Mouse (Mus musculus) heart, adult 9 months (tissue): ENCODE results near the gene Slc39a3.
"Not testable (repeated sequence)": the region's sequence is repeated elsewhere in the genome, so short reads cannot be mapped to it uniquely, and the experiment has no call there.

ENCODE experiments used
- DNase-seq, 2 experiments: peaks; one replicate each; pipeline ENCODE4 v3.0.0; 2022; ENCODE audit warnings: low spot score in 2 of 2

Gene Slc39a3

GRCm38 (mm10) chr10:81036988-81037580 is at the start of gene Slc39a3:
TSS of gene Slc39a3 (minus strand) at chr10:81037426.
- peak; percentile 99 to 100 for DNase-seq

DNA sequence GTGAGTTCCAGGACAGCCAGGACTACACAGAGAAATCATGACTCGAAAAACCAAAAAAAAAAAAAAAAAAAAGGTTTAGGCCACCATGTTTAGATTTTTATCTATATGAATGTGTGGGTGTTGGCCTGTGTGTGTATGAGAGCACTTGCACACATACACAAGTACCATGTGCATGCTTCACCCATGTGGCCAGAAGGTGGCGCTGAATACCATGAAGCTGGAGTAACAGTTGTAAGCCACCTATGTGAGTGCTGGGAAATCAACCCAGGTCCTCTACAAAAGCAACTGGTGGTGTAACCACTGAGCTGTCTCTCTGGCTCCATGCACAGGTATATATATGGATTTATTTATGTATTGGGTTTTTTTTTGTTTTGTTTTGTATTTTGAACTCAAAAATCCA is 49.8 kb upstream of the Slc39a3 start:
- DNase-seq: no peak

- DNase-seq: peak; percentile 54 to 73
Observed at GRCm38 (mm10) chr10:81082168-81082960, 45.1 kb upstream of the Slc39a3 start.

DNA sequence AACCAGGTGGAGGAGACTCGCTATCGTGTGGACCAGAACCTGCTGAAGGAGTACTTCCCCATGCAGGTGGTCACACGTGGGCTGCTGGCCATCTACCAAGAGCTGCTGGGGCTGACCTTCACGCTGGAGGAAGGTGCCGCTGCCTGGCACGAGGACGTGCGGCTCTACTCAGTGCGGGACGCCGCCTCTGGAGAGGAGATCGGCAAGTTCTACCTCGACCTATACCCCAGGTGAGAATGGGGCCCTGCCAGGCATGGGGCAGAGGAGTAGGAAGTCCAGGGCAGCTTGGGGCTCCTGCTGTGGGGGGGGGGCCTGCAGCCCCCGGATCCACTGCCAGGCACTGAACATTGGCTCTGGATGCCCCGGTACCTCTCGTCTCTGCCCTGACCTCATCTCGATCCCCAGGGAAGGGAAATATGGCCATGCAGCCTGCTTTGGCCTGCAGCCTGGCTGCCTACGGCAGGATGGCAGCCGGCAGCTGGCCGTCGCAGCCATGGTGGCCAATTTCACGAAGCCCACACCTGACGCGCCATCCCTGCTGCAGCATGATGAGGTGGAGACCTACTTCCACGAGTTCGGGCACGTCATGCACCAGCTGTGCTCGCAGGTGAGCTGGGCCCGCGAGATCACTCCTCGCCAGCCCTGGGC is 42.9 kb upstream of the Slc39a3 start:
- no peak for DNase-seq

DNA sequence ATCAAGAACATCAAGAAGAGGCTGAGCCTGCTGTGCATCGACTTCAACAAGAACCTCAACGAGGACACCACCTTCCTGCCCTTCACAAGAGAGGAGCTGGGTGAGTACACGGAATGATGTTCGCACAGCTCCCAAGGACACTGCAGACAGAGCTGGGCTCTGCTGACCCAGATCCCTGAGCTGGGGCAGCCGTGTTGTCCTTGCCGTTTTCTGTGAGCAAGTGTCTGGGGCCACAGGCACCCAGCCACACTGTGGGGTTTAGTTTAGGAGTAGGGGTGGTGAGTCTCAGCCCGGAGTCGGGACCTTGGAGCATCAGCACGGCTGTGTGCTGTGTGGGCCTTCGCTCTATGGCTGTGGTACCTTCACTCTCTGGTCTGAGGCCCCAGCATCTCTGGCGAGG is 40.7 kb upstream of the Slc39a3 start:
- DNase-seq: no peak

GRCm38 (mm10) chr10:81076356-81076755 is 39.1 kb upstream of the Slc39a3 start:
- DNase-seq: no peak

- no peak for DNase-seq
Observed at GRCm38 (mm10) chr10:81075734-81076133, 38.5 kb upstream of the Slc39a3 start.

DNA sequence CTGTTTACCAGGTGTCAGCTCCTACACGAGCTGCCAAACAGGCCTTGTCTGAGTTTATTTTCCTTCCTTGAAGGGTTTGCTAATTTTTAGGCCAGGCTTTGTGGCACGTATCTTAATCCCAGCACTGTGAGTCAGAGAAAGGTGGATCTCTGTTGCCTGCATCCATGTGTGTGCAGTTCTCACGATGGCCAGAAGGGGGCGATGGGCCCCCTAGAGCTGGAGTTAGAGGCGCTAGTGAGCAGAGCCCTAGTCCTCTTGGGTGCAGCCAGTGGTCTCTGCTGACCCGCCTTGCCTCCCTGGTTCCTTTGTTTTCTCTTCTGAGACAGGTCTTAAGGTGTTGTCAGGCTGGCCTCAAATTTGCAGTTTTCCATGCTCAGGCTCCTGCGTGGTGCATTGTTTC is 36.2 kb upstream of the Slc39a3 start:
- DNase-seq: no peak

- DNase-seq: no peak
Observed at GRCm38 (mm10) chr10:81072290-81072689, 35.1 kb upstream of the Slc39a3 start.

DNA sequence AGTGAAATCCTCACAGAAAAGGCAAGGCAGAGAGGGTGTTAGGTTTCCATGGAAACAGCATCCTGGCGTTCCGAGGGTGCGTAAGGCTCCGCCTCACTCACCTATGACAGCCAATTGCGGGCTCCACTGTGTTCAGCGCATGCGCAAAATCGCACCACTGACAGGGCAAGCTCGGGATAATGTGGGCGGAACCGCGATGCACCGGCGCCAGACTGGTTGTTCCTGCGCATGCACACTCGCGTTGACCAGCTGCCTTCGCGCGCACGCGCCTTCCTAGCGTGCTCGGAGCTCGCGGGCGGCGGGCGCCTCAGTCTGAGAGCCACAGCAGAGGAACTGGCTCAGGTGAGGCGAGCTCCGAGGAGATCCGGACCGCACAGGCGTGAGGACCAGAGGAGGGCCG is 32.6 kb upstream of the Slc39a3 start, which contains the start of gene Thop1:
Thop1 (plus strand) TSS at position 200 of the 400 bp plus-strand sequence.
- DNase-seq: peak; percentile 97 to 98

GRCm38 (mm10) chr10:81068706-81069105 is 31.5 kb upstream of the Slc39a3 start:
- DNase-seq: no peak

- DNase-seq: not testable (repeated sequence)
Observed at GRCm38 (mm10) chr10:81064519-81064918, 27.3 kb upstream of the Slc39a3 start.

DNA sequence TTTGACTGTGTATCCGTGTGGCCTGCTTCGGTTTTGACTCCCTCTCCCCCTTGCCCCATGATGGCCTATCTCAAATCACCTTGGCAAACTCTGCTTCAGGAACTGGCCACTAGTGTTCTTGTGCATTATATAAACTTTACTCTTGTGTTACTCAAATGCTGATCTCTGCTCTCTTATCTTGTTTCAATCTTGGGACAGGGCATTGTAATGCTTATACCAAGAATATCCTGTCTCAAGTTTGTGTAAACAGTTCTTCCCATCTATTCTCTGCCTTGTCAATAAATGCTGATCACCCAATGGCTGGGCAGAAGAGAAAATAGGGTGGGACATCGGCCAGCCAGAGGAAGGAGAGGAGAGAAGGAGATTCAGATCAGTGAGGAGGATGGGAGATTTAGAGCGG is 25.5 kb upstream of the Slc39a3 start:
- no peak for DNase-seq

GRCm38 (mm10) chr10:81059603-81060543 is 22.6 kb upstream of the Slc39a3 start, which contains the start of gene Sgta:
TSS of gene Sgta (minus strand) at chr10:81060181.
- peak; percentile 99 to 100 for DNase-seq

DNA sequence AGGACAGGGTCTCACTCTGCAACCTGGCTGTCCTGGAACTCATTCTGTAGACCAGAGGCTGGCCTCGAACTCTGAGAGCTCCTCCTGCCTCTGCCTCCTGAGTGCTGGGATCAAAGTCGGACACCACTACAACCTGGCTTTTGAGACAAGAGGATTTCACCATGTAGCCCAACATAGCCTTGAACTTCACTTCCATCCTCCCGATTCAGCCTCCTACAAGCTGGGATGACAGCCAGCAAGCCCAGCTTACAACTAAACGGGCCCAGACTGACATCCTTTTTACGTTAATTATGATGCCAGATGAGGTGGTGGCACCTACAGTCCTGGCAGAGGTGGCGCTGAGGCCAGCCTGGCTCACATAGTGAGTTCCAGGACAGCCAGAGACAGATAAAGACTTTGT is 21.7 kb upstream of the Slc39a3 start:
- no peak for DNase-seq

DNA sequence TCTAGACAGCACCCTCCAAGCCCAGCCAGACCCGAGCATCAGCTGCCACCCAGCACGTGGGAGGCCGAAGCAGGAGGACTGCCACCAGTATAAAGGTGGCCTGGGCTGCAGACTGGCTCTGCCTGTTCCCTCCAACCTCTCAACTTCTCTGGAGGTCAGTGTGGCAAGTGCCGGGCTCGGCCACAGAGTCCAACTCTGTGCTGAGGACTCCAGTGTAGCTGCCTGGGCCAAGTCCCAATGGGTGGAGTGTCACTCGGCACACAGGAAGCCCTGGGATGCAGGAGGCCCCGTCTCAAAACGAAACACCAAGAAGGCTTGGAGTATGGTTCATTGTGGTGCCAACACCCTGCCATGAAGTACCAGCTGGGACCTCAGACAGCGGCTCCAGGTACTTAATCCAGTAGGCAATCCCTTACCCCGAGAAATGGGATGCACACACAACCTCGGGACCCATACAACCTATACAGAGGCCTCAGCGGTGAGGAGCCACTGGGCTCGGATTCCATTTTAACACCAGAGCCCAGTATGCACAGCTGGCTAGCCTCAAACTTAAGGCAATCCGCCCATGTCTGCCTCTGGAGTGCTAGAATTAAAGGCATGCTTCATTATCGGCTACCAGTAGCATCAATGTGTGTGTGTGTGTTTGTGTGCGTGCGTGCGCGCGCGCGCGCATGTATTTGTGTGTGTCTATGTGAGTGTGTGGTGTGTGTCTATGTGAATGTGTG is 20.3 kb upstream of the Slc39a3 start:
- DNase-seq: peak in 1 of 2 experiments; percentile 19

GRCm38 (mm10) chr10:81055802-81056340 is 18.6 kb upstream of the Slc39a3 start:
- DNase-seq: not testable (repeated sequence)

GRCm38 (mm10) chr10:81055169-81055568 is 17.9 kb upstream of the Slc39a3 start:
- DNase-seq: no peak

- DNase-seq: no peak
Observed at GRCm38 (mm10) chr10:81052577-81052976, 15.4 kb upstream of the Slc39a3 start.

DNA sequence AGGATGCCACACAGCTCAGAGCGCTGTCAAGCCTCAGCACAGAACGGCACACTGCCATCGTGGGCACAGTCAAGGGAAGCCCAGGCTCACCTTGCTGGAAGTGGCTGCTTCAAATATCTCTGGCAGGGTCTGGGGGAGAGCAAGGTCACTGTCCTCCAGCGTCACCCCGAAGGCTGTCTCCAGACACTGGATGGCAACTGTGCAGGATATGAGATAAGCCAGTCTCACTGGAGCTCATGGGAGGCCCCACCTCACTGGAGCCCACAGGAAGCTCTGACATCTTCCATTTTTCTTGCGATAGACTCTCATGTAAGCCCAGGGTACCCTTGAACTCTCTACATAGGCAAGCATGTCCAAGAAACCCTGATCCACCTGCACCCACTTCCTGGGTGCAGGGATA is 13.9 kb upstream of the Slc39a3 start:
- DNase-seq: no peak

GRCm38 (mm10) chr10:81050645-81051044 is 13.4 kb upstream of the Slc39a3 start:
- DNase-seq: no peak
